Mouse (Mus musculus) megakaryocyte, adult 5-6 weeks (primary cell): ENCODE measurements around the gene Pik3r5. TPM values are rescaled to one million over a fixed set of nuclear protein-coding genes. Genes with fewer than 3 reads are reported as not detected.

Experiments used
- ATAC-seq: 2 replicates; pipeline ENCODE4 v1.8.0; 2016; ENCODE audit warnings: mild to moderate bottlenecking, inconsistent platforms; ENCODE audit not compliant: poor library complexity, severe bottlenecking
- total RNA-seq, 2 experiments: library from RNA; stranded (forward) in 1 of 2; stranded (reverse) in 1 of 2; fragments of 153-499, 151-499 nt in 1 of 2; fragments of 221-1000, 200-1000 nt in 1 of 2; gene quantifications; 2 replicates each; pipeline versions ENCODE4 v1.2.3 to v1.2.4; 2015 to 2017

Gene Pik3r5
- total RNA-seq, 2 experiments from 2014 or later = 40.8 to 55.3 TPM

- no peak for ATAC-seq
Observed at GRCm38 (mm10) chr11:68400727-68401219, 31.1 kb upstream of the Pik3r5 start, which contains the start of gene Ntn1. Gene Ntn1, minus strand, starts transcription at chr11:68400823.

DNA sequence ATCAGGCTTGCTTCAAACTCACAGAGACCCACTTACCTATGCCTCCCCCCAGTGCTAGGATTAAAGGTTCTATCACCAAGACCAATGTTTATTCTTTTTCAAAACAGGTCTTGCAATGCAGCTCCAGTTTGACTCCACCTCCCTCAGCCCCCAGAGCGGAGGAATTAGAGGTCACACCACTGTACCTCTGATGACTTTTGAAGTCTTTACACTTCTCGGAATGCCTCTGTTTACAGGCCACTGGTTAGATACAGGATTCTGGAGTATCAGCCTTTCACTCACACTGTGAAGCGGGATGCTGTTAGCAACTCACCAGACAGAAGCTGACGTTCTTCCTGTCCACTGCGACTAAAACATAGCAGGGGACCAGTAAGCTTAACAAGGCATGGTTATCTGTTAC is 30.5 kb upstream of the Pik3r5 start:
- ATAC-seq = no peak

DNA sequence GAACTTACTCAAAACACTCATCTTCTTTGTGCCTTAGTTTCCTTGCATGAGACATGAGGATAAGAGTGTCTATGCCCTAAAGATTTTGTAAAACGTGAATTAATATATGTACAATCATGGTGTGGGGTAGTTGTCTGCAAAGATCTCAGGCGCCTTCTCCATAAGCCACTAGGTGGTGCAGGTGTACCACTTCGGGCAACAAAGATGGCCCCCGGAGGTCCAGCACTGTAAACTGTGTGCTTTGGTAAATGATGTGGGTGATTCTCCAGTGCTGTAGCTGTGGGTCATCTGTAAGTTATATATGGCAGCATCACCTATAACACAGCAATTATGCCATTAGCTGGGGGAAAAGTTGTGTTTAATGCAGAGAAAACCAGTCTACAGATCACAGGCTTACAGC is 27.7 kb upstream of the Pik3r5 start:
- peak; percentile 64; the same call in 1 of the 2 replicates for ATAC-seq

DNA sequence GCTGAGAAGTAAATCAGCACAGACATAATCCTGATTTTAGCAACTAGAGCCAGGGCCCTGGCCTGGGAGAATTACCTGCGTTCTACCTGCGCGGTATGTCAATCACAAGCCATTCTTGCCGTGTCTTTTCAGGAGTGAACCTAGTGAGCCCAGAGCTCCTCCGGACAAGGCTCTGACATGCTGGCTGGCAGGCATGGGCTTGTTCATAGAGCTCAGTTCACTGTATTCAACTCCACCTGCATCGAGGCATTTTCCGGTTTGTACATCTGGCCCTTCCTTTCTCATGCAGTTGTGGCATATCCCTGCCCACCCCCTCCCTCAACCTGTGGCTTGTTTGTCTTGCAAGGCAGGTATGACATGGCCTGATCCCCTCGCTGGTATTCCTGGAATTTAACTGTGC is 26.3 kb upstream of the Pik3r5 start:
- no peak for ATAC-seq

DNA sequence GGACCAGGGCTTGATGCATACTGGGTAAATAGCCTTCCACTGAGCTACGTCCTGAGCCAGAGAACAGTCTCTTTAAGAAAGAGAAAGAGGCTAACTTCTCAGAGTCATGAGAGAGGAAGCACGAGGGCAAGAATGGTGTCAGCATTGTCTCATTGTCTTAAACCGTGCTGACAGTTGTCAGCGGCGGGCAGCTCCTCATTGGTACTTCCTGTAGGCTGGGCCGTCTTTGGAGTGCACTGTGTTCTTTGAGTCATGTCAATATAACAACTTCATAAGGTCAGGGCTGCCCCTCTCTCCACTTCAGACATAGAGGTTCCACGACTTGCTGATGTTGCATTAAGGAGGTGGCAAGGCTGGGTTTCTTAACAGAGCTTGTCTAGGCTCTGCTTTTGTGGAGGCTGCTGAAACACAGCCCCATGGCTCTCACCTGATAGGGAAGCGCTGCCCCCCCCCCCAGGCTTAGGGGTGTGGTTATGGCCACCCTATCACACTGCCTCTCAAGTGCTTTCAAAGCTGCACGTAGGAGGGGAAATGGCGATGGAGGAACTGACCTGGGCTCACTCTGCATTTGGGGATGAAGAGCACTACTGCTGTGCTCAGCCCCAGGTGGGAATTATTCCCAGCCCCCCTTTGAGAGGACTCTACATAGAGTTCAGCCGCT is 24.5 kb upstream of the Pik3r5 start:
- ATAC-seq = no peak

DNA sequence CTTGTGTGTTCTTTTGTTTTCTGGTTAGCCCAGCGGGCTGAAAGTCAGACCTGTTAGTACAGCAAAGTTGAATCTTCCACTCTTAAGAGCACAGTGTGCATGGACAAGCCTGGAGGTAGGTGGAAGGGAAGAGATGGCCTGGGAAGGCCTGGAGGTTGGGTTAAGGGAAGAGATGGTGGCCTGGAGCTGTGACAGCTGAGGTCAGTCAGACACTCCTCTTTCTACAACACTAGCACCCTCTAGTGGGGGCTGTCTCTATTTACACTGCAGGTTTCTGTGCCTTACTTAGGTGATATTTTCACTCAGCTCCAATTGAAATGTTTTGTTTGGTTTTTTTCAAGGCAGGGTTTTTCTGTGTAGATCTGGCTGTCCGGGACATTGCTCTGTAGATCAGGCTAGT is 23.8 kb upstream of the Pik3r5 start:
- ATAC-seq = peak; percentile 83

GRCm38 (mm10) chr11:68417001-68417400 is 14.9 kb upstream of the Pik3r5 start:
- no peak for ATAC-seq

DNA sequence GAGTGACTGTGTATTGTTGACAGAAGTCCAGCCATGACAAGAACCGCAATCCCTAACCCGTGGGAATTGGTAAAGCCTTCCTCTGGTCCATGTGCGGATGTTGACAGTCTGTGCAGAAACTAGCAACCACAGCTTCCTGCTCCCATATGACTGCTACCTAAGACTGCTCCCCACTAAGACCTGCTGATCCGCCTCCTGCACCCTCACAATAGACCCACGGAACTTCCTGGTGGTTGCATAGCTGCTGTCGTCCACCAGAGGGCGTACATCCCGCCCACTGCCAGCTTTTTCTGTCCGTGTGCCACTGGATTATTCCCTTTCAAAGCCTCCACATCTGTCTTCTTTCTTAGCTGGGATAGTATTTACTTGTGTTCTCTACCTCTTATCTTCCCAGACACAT is 14.1 kb upstream of the Pik3r5 start:
- ATAC-seq = peak; percentile 100

DNA sequence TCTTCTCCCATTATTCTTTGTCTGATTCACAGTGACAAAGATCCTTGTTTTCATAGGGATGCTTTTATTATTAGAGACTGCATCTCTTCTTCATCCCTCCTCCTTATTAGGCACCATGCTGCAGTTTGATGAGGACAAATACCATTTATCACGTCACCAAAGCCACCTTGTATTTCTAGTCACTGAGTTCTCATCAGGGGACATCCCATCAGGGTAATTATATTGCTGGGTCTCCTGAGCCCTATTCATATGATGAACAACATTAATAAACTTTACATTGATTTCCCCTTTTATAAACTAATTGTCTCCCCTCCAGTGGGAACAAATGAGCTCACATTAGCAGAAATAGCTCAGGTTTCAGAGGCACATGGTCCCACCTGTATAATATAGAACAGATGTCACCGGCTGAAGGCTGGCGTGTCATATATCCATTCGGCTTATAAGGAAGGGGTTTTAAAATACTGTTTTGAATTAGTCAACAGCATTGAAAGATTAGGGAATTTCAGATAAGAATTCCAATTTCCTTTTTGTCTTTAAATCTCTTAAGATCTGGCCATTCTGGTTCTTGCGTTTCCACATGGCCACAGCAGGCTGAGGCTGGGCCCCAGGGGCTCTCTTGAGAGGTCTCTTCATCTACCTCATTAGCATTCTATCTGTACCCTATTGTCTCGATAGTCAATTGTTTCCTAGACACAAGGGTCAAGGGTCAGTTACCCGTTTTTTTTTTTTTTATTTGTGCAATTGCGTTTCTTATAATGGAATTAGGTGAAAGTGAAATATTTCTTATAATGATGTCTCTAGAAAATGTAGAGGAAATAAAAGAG is 6.2 kb upstream of the Pik3r5 start:
- no peak for ATAC-seq

GRCm38 (mm10) chr11:68427083-68427570 is 4.8 kb upstream of the Pik3r5 start:
- no peak for ATAC-seq

DNA sequence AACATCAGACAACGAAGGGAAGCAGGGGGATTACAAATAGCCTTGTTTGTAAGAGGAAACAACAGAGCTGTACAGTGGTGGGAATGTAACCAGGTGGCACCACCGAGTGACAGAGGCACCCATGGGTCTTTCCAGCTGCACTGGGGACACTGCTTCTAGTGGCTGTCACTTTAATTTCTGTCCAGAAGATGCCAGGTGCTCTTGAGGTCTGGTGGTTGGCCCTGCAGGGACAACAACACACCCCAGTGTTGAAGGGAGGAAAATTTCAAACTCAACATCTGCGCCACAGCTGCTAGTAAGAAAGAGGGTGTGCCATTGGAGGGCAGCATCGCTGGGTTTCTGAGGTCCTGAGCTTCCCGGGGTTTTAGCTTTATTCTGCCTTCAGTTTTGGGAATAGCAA is 1.3 kb upstream of the Pik3r5 start:
- peak; percentile 26 for ATAC-seq

DNA sequence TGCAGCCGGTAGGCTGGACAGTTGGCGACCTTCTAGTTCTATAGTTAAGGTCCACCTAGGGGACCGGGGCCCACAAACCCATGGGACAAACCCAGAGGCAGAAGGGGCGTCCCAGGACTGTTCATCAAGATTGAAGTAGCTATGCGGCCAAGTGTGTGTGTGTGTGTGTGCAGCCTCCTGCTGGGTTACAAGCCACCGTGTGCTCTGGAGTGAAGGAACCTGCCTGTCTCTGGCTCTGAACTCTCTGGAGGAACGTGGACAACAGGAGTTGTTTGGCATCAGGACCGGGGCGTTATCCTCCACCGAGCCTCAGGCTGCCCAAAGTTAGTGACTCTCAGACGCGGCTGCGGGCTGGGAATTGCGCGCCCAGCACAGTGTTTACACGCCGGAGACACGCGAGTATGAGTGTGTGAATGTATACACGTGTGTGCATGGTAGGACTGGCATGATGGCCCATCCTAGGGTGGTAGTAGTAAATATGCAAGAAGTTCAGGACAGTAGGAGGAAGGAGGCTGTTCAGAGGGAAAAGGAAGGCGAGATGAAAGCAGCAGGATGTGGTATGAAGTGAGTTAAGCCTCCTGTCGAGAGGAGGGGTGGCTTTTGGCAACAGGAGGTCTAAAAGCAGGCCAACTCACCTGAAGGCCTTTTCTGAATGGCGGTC is 570 bp downstream of the Pik3r5 start:
- ATAC-seq = 0 out of 2 replicates have a peak, but pooled peaks have one; percentile 3

GRCm38 (mm10) chr11:68433534-68433933 is 1.6 kb downstream of the Pik3r5 start:
- no peak for ATAC-seq

DNA sequence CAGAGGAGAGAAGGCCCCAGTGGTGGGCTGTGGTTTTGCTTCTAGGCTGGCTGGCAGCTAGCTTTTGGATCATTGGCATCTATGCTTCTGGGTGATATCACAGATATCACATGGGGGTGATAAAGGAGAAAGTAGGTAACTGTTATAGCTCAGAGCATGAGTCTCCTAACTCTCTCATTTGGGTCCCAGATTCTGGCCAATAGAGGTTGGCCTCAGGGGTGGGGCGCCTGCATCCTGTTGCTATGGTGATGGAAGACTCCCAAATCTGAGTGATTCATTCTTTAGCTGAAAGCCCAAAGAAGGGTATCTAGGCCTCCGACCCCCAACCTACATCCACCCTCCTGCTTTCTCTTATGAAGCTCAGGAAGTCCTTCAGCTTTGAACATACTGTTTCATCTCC is 2.8 kb downstream of the Pik3r5 start:
- ATAC-seq = no peak

GRCm38 (mm10) chr11:68435601-68436000 is 3.7 kb downstream of the Pik3r5 start:
- no peak for ATAC-seq

GRCm38 (mm10) chr11:68436376-68436775 is 4.5 kb downstream of the Pik3r5 start:
- ATAC-seq = no peak

- peak; percentile 63 for ATAC-seq
Observed at GRCm38 (mm10) chr11:68440100-68440499, 8.2 kb downstream of the Pik3r5 start.

DNA sequence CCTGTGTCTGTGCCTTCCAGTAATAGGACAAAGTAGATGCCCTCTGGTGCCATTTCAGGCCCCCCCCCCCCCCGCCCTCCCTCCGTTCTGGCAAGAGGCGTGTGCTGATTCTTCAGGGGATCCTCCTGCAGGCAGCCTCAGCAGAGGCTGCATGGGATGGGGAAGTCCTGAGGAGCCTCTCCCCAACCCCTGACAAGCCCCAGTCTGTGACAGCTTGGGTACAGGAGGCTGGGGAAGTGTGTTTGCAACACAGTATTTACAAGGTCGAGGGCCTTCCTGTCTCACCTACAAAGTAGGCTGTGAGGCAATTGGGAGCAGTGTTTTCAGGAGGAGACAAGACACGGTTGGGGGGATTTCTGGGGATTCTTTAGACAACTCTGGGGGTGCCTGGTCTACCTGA is 9.0 kb downstream of the Pik3r5 start:
- peak; percentile 75 for ATAC-seq

DNA sequence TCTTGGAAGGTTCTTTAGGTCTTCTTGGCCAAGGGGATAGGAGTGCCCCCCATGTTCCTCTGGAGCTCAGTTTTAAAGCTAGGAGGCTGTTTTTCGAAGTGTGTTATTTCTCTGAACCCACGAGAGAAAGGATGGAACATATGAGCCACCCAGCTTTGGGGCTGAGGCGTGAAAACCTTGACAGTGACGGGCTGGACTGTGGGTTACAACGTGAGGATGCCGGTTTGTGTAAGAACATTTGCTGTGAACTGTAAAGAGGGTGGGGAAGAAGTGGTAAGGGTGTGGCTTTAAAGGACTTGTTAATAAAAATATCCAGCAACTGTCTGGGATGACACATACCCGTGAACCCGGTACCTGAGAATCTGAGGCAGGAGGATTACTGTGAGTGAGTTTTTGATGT is 10.4 kb downstream of the Pik3r5 start:
- no peak for ATAC-seq

DNA sequence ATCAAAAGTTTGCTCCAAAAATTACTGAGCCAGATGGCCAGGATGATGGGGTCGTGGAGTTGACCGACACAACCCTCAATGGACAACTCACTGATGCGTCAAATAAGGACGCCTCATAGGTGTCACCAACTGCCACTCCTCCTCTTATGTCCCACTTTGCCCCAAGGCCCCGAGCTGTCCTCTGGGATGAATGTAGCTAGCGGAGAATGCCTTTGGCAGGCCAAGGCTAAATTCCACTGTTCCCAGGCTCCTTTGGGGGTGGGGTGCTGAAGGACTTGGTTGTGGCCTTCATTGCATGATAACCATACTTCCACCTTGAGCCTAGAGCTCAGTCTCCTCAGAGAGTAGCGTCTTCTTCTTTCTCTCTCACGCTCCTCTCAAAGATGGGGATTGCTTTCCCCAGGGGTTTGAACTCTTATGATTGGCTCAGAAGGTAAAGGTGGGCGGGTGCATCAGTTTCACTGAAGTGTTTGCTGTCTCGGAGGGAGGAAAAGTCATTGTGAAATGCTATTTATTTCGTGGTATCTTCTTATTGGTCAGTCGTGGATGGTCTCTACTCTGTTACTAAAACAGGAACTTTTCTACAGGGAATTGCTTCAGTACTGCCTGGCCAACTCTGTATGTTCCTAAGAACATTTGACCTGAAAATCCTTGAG is 11.2 kb downstream of the Pik3r5 start:
- ATAC-seq = peak; percentile 62

- ATAC-seq = no peak
Observed at GRCm38 (mm10) chr11:68445901-68446300, 14.0 kb downstream of the Pik3r5 start.
